Mouse (Mus musculus) thymus, adult 2 months (tissue): ENCODE data around the gene Slc51b.

Experiments used
- CTCF ChIP-seq: fragments of 200-500 bp; IDR thresholded peaks from 2 replicates; pipeline ENCODE4 v1.5.1; 2012; ENCODE audit warnings: mild to moderate bottlenecking, control low read depth, low read length, moderate library complexity, borderline replicate concordance; ENCODE audit not compliant: control insufficient read depth, poor library complexity, insufficient read depth; ENCODE audit errors: extremely low read depth
- POLR2A ChIP-seq: fragments of 200-500 bp; IDR thresholded peaks from 2 replicates; pipeline ENCODE4 v1.6.1; 2012; ENCODE audit warnings: mild to moderate bottlenecking, low read length, control low read depth, moderate library complexity; ENCODE audit not compliant: control insufficient read depth, poor library complexity, insufficient read depth; ENCODE audit errors: extremely low read depth

DNA sequence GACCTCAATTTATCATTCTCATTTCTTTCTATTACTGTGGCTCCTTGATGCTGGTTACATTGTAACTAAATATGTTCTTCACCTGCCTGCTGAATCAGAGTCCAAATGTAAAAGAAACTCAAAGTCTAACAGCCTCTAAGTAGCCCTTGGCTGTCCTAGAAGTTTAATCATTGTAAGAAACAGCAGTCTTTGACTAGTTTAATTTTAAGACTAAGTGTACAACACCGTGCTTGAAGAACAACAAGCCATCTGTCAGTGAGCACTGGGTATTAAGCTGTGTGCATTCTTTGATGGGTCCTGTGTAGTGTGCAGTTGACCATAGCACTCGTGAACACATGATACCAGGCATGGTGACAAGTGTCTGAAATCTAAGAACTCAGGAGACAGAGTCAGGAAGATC is 4.8 kb upstream of the Slc51b start:
- TF ChIP-seq CTCF (no peak), POLR2A (no peak)
